Mouse (Mus musculus): ENCODE measurements around the gene Cul5.

DNA sequence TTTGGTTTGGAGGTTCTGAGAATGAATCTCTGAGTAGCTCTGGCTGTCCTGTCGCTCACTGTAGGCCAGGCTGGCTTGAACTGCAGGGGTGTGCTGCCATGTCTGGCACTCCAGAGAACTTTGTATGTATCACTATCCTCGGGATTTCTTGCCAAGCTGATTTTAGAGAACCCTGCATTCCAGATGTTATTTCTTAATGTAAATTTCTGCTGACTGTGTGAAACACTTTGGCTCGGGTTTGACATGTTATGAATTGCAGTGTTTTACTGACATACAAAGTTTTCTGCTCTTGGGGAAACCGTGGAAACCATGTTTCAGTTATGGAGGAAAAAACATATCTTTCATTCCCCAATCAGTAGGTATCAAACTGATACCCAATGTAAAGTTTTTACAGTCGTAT, 94.1 kb downstream of the Cul5 start:
- TF ChIP-seq CTCF (IDR thresholded peaks at IDR 0.05; ENCODE audit: borderline replicate concordance, insufficient read depth, low read length) (no peak), POLR2A (IDR thresholded peaks at IDR 0.05; ENCODE audit: low read depth, low read length) (no peak)

All from embryonic fibroblast, embryonic 13.5 days (primary cell).